Mouse (Mus musculus) macrophage (primary cell): ENCODE results near the gene Cpne8. TPM values are rescaled to one million over a fixed set of nuclear protein-coding genes. Genes with fewer than 3 reads are reported as not detected.
"Not testable (repeated sequence)": the region's sequence is repeated elsewhere in the genome, so short reads cannot be mapped to it uniquely, and the experiment has no call there.

ENCODE experiments used
- H3K27ac ChIP-seq: fragments of 350-480 bp; formaldehyde crosslinking; 2 replicates; pipeline ENCODE4 v1.9.0; 2021
- H3K36me3 ChIP-seq: fragments of 350-480 bp; formaldehyde crosslinking; 2 replicates; pipeline ENCODE4 v1.9.0; 2021; ENCODE audit errors: inconsistent target
- H3K4me3 ChIP-seq: fragments of 350-480 bp; formaldehyde crosslinking; 2 replicates; pipeline ENCODE4 v1.9.0; 2021; ENCODE audit errors: inconsistent target
- H3K79me2 ChIP-seq: fragments of 350-480 bp; formaldehyde crosslinking; 2 replicates; pipeline ENCODE4 v1.9.0; 2021; ENCODE audit errors: inconsistent target
- WGBS: methylation state at CpG from one replicate; pipeline ENCODE4 v1.1.7; 2026; ENCODE audit warnings: inconsistent platforms; ENCODE audit not compliant: missing documents; 5-methylcytosine and 5-hydroxymethylcytosine counted together
- polyA plus RNA-seq: library from polyadenylated mRNA; stranded (reverse); fragments of 250-400 nt; gene quantifications from 3 replicates; pipeline ENCODE4 v1.2.4, GENCODE M21; 2018; ENCODE audit warnings: inconsistent platforms

Gene Cpne8
- polyA plus RNA-seq, 1 experiment from 2014 or later, result 0.13 TPM

DNA sequence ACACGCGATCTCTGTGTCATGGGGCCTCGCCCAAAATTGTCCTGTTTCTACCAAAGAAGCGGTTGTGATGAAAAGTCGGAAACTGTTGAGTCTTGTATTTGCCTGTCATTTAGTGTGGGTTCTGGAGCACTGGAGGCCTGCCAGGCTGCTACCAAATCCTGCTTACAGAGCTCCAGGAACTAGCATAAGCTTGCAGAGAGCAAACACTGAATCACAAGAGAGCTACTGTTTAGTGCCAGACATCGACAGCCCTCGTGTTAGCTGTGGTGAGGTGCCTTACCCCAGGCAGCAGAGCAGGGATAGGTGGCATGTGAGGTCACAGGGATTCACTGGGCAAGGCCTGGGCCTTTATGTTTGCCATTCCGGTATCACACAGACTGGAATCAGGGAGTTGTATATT is 22.7 kb downstream of the Cpne8 start:
- WGBS, result 93% methylated on average over 8 of the region's 8 CpGs
- no peak overlapping the region for H3K4me3 ChIP-seq
- no peaks in the 10 kb centered on the region for H3K79me2 ChIP-seq

DNA sequence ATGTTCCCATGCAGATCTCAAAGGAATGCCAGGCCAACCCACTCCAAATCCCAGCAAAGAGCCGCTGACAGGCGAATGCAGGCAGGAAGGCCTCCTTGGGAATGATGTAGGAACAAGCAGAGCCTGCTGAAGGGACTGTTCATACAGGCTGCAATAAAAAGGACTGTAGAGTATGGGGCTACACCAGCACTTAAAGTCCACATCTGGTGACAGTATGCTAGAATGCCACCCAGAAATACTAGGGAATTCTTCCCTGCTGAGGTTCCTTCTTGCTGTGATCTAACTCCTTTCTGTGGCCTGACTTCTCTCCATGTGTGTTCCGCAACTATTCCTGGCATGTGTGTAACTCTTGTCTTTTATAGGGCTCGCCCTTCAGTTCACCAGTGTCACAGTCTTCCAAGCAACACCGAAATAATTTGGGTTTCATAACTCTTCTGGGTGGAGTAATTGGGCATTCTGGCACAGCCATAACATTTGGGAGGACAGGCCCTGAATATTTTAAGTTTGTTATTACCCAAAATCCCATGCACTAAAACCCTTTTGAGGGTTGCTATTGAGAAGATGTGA is 32.1 kb downstream of the Cpne8 start:
- WGBS, result 91% methylated on average over 5 of the region's 5 CpGs
- H3K4me3 ChIP-seq, result no peak overlapping the region

More for the DNA sequence above, 22.7 kb downstream of the Cpne8 start:
- no peaks in the 10 kb centered on the region for H3K36me3 ChIP-seq
- no peak overlapping the region for H3K27ac ChIP-seq

DNA sequence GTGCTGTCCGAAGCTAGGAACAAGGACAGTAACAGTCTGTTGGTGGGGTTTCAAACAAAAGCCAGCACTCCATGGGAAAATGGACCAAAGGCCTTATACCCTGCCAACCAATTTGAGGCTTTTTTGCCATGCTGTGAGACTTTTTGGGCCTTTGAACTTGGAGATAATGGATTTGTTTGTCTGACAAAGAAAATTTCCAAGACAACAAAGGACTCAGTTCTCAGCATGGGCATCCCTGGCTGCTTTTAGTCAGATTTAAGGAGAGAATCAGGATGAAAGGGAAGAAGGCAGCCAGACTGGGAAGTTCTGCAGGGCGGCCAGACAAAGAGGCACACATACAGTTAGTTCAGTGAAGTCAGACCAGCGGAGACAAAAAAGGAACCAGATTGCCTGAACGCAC is 32.9 kb downstream of the Cpne8 start:
- H3K36me3 ChIP-seq, result no peaks in the 10 kb centered on the region
- H3K79me2 ChIP-seq, result no peaks in the 10 kb centered on the region
- no peak overlapping the region for H3K27ac ChIP-seq
- WGBS, result 93% methylated on average over 4 of the region's 4 CpGs
- no peak overlapping the region for H3K4me3 ChIP-seq

More for the DNA sequence above, 32.1 kb downstream of the Cpne8 start:
- Histone ChIP-seq H3K27ac (no peak overlapping the region), H3K36me3 (no peaks in the 10 kb centered on the region), H3K79me2 (no peaks in the 10 kb centered on the region)

DNA sequence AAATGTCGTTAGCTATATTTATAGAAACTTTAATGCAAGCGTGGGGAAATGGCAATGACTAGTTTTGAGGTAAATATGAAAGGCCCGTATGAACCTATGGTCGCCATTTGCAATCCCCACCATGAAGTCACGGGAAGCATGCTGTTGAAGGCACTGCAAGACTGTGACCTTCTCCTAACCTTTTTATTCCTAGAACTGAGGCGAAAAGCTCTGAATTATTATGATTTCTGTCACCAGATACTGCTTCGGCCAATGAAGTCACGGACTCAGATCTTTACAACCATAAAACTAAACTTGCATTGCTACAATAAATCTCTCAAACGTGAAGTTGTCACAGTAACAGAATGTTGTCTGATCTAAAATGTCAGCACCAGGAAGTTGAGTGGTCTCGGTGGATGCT is 33.4 kb downstream of the Cpne8 start:
- H3K79me2 ChIP-seq, result no peaks in the 10 kb centered on the region
- no peak overlapping the region for H3K27ac ChIP-seq
- H3K36me3 ChIP-seq, result no peaks in the 10 kb centered on the region
- H3K4me3 ChIP-seq, result no peak overlapping the region
- 91% methylated on average over 10 of the region's 10 CpGs for WGBS

DNA sequence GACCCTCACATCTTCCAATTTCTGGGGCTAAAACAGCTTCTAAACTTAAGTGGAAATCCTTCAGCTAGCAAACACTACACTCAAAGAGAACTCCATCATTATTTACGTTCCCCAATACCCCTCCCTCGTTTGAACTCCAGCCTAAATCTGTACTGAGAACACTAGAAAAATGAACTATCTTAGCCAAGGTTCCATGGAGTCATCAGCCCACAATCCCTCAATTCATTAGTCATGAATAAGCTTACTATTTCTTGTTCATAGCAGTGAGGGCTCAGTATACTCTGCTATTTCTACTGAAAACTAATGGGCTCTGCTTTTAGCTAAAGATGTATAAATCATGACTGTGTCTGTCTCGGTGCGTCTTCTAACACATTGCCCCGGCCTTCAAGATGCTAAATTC is 55.0 kb downstream of the Cpne8 start:
- 88% methylated on average over 5 of the region's 5 CpGs for WGBS
- H3K79me2 ChIP-seq, result no peaks in the 10 kb centered on the region
- no peaks in the 10 kb centered on the region for H3K36me3 ChIP-seq
- H3K4me3 ChIP-seq, result no peak overlapping the region
- H3K27ac ChIP-seq, result no peak overlapping the region

DNA sequence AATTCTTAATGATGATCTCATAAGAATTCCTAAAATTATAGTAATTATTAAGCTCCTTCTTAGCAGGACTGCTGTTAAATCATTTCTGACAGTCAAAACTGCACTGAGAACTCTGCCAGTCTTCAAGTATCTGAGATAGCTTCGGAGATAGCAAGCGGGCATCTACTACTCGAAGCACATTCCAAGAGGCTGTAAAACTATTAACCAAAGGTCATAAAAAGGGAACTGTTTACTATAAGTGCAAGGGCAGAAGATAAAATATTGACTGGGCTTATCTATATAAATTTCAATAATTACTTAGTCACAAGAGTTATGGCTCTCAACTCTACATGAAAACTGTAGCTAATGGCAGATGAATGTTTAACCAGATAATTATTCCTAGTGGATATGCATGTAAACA is 57.2 kb downstream of the Cpne8 start:
- Histone ChIP-seq H3K36me3 (no peaks in the 10 kb centered on the region), H3K79me2 (no peaks in the 10 kb centered on the region), H3K4me3 (no peak overlapping the region), H3K27ac (no peak overlapping the region)
- 87% methylated on average over 3 of the region's 3 CpGs for WGBS

DNA sequence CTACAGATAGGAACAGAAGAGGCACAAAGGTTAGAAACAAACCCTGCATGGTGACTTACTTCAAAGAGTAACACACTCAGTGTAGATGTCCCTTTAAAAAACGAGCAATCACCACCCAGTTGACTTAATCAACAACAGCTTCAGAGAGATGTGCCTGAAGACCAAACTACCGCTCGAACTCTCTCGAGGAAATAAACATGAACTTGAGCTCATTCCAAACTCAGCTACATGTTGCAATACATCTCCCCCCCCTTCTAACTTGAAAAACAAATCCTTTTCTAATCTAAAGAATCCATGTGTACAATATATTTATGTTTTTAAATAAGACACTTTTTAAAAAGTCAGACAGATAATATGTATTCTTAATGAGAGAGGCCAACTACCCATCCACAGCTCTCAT is 59.5 kb downstream of the Cpne8 start:
- no peak overlapping the region for H3K4me3 ChIP-seq
- H3K36me3 ChIP-seq, result no peaks in the 10 kb centered on the region
- no peaks in the 10 kb centered on the region for H3K79me2 ChIP-seq
- no peak overlapping the region for H3K27ac ChIP-seq
- 93% methylated on average over 4 of the region's 4 CpGs for WGBS

DNA sequence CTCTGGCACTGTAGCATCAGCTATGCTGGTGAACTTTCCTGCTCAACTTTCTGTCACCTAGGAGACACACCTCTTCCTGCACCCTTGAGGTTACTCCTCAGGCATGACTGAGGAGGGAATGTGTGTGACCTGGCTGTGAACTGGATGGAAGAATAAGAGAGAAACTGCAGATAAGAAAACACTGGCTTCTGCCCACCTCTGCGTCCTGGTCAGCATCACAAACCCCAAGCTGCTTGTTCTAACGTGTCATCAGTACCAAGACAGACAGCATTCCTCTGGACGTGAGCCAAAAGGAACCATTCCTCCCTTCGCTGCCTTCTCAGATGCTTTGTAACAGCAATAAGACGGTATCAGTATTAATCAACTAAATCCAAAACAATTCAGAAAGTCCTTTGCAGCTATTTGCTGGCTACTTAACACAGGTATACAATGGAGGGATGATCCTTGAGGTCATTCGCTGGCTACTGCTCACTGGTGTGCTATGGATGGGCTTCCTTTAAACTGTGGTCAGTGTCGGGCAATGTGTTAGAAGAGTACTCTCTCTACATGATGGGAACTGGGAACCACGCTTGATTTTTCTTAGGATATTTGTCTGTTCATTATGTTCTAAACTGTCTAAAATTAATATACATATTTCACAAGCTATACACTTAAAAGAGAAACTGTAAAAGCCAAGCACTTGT is 63.0 kb downstream of the Cpne8 start:
- no peaks in the 10 kb centered on the region for H3K36me3 ChIP-seq
- H3K27ac ChIP-seq, result no peak overlapping the region
- WGBS, result 87% methylated on average over 8 of the region's 8 CpGs
- no peak overlapping the region for H3K4me3 ChIP-seq
- no peaks in the 10 kb centered on the region for H3K79me2 ChIP-seq

DNA sequence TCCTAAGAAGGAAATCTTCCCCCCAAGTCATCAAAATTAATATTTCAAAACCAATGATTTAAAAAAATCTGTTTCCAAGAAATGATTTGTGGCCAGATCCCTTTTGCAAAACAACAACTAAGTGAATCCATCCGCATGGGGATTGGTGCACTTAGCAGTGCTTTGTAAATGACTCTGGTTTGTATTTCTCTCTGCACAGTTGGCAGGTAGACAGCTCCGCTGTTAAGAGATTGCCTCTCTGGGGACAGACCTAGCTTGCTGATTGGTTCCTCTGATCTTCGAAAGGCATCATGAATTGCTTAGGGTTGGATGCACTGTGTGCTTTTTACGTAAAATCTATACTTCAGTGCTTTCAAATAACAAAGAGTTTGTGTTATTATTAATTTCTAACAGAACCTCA is 68.5 kb downstream of the Cpne8 start:
- not testable (repeated sequence) for H3K79me2 ChIP-seq, H3K4me3 ChIP-seq, H3K27ac ChIP-seq, H3K36me3 ChIP-seq
- 83% methylated on average over 2 of the region's 4 CpGs for WGBS

DNA sequence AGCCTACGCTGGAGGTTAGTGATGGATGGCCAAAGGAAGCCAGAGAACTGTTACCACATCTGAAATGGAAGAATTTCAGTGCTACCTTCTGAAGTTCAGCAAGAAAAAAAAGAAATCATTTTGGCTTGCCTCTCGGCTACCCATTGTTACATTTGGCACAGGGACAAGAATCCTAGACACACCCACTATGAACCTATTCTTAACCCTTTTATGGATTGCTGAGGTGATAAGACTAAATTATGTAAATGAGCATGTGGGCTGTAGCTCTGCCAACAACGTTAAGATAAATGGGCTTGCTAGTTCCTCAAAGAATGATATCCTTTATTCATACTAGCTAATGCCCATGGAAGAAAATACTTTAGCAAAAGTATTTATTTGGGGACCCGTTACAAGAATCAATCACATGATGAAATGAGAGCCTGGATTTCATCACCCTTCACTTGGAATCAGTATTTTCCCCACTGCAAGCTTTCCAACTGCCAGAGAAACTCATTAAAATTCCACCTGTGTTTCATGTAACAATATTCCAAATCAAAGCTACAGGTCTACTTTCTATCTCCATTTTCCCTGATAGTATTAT is 69.3 kb downstream of the Cpne8 start:
- no peak overlapping the region for H3K27ac ChIP-seq
- H3K36me3 ChIP-seq, result no peaks in the 10 kb centered on the region
- no peaks in the 10 kb centered on the region for H3K79me2 ChIP-seq
- WGBS, result 53% methylated on average over 4 of the region's 4 CpGs
- no peak overlapping the region for H3K4me3 ChIP-seq

DNA sequence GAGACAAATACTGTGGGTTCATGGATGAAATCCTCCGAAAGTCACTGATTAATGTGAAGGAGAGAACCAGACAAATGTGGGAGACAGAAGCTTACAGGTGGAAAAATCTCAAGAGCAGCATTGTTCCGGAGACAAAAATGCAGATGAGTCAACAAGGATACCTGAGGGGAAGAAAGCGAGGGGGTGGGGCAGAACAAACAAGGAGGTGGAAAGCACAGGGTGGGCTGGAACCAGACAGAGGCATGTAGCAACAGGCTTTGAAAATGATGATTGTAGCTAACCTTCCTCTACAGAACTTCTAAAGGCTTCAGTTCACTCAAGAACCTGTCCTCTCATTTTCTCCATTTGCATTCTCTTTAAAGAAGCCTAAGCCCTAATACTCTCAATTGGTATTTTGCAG is 70.9 kb downstream of the Cpne8 start:
- no peaks in the 10 kb centered on the region for H3K79me2 ChIP-seq
- WGBS, result 78% methylated on average over 3 of the region's 3 CpGs
- H3K36me3 ChIP-seq, result no peaks in the 10 kb centered on the region
- H3K4me3 ChIP-seq, result no peak overlapping the region
- no peak overlapping the region for H3K27ac ChIP-seq

DNA sequence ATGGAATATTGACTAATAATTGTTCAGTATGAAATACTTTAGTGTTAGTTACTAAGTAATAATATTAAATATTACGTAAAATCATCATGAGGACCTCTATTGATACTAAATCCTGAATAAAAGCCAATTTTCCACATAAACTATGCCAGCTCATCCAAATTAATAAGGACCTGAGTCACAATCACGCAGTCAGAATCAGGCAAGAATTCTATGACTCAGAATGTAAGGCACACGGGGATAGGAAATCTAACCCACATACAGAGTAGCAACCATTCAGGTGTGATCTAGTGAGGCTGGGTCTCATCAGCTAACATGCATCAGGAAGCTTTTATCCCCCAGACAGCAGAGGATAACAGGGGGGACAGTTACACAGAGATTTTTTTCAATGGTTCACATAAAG is 72.1 kb downstream of the Cpne8 start:
- Histone ChIP-seq H3K4me3 (no peak overlapping the region), H3K79me2 (no peaks in the 10 kb centered on the region), H3K27ac (no peak overlapping the region), H3K36me3 (no peaks in the 10 kb centered on the region)
- 82% methylated on average over 3 of the region's 3 CpGs for WGBS

DNA sequence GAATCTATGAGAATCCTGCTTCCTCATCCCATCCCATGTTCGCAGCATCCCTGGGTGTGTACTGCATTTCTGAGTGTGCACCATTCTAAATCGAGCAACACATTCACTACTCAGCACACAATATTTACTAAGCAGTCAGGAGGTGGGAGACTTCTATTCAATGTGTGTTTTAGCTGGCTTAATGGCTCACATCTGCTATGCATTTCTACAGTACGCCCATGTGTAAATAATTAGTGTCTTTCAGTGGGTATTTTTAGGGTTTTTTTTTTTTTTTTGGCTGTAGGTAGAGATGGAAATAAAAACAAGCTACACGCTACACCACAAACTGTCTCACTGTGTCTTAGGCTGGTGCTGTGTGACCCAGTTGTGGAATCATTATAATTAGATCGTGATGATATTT is 75.6 kb downstream of the Cpne8 start:
- H3K27ac ChIP-seq, result no peak overlapping the region
- no peaks in the 10 kb centered on the region for H3K79me2 ChIP-seq
- H3K4me3 ChIP-seq, result no peak overlapping the region
- WGBS, result 89% methylated on average over 5 of the region's 5 CpGs
- H3K36me3 ChIP-seq, result no peaks in the 10 kb centered on the region

DNA sequence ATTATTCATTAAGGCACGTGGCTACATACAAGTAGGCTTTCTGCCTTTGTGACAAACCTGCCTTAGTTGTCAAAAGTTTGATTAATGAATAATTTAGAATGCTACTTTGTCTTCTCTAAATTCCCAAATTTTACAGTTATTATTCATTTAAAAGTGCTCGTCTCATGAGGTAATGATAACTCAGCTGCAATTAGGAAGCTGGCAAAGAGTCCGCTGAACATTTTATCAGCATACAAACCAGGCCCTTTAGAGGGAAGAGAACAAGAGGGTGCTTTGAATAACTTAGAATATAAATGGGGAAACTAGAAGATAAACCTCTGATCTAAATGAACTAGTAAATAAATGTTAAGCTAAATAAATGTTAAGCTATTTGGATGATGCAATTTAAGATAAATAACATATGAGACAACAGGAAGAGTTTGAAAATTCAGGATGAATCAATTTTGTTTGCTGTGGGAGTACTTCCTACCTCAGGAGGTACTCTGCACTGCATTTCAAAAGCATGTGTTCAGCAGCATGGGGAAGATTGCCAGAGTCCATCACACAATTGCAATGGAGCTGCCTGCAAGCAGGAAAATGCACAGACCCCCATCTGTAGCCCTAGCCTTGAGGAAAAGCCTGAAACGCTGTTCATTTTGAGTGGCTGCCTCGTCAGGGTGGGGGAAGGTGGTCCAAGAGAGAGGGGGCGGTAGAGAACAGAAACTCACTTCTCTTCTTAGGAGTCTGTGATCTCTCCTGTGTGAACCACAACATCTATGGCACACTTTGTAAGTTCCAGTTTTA is 81.3 kb downstream of the Cpne8 start:
- Histone ChIP-seq H3K36me3 (no peaks in the 10 kb centered on the region), H3K79me2 (no peaks in the 10 kb centered on the region), H3K4me3 (no peak overlapping the region), H3K27ac (no peak overlapping the region)
- WGBS, result 85% methylated on average over 6 of the region's 6 CpGs

DNA sequence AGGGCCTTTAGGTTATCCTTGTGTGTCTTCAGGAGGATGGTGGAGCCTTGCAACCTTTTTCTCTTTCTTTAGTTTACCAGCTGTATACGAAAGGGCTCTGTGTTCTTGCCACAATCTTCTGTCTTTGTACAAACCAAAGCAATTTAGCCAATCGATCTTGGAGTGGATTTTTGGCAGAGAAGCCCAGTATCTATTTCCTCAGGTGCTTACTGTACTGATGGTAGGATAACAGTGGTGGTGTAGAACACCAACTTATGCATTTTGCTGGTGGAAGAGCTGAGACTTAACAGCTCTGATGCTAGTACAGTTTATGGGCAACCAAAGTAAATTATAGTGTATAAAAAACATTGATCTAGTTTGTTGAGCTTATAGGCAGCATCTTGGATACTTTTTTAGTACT is 83.6 kb downstream of the Cpne8 start:
- no peaks in the 10 kb centered on the region for H3K79me2 ChIP-seq
- H3K36me3 ChIP-seq, result no peaks in the 10 kb centered on the region
- 79% methylated on average over 2 of the region's 2 CpGs for WGBS
- H3K27ac ChIP-seq, result no peak overlapping the region
- no peak overlapping the region for H3K4me3 ChIP-seq
